Mouse (Mus musculus) midbrain, embryonic 10.5 days (tissue): ENCODE measurements around the gene Cep112. TPM values are rescaled to one million over a fixed set of nuclear protein-coding genes. Genes with fewer than 3 reads are reported as not detected.

Experiments
- DNase-seq: peaks from one replicate; pipeline ENCODE4 v3.0.0-alpha.2; 2017; ENCODE audit warnings: low spot score
- H3K27ac ChIP-seq: fragments of 300-500 bp; sonication (generic); replicated peaks from 2 replicates; pipeline ENCODE4 v1.5.1; 2016; ENCODE audit warnings: mild to moderate bottlenecking
- H3K27me3 ChIP-seq: fragments of 300-500 bp; sonication (generic); 2 replicates; pipeline ENCODE4 v1.6.1; 2016; ENCODE audit warnings: low read depth, mild to moderate bottlenecking; ENCODE audit not compliant: poor library complexity, severe bottlenecking
- H3K36me3 ChIP-seq: fragments of 300-500 bp; sonication (generic); 2 replicates; pipeline ENCODE4 v1.6.1; 2016; ENCODE audit warnings: mild to moderate bottlenecking, moderate library complexity
- H3K4me1 ChIP-seq: fragments of 300-500 bp; sonication (generic); 2 replicates; pipeline ENCODE4 v1.6.1; 2016
- H3K4me3 ChIP-seq: fragments of 300-500 bp; sonication (generic); 2 replicates; pipeline ENCODE4 v1.5.1; 2016; ENCODE audit warnings: mild to moderate bottlenecking, moderate library complexity
- H3K9me3 ChIP-seq: fragments of 300-500 bp; sonication (generic); replicated peaks from 2 replicates; pipeline ENCODE4 v1.6.1; 2016; ENCODE audit warnings: mild to moderate bottlenecking
- WGBS: fragments of 180-500 bp; shearing (Covaris S2); methylation state at CpG from one replicate; pipeline ENCODE4 v1.1.7; 2016; 5-methylcytosine and 5-hydroxymethylcytosine counted together
- polyA plus RNA-seq: library from polyadenylated mRNA; unstranded; fragments of >200 nt; fragmentation: Nextera tagmentation; extraction: Ambion mirVana; gene quantifications from 2 replicates; pipeline ENCODE4 v1.2.1, GENCODE M21; 2016

Cep112 gene
- polyA plus RNA-seq, 1 experiment from 2014 or later = 13.3 TPM

DNA sequence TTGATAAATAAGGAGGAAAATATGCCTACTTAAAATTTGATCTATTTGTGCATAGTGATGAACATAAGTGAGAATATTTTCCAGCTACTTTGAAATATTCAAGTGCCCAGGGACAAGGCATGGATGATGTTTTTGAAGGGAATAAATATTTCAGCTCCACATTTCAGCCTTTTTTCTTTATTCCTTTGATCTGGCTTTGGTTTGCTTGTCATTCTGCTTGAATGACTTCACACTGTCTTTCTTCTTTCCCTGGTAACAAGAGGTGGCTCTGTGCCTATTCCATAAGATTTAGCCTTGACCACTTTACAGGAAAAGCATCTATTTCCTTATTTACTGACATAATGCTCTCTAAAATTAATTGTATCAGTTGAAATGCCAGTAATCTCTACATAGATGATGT lies 134.5 kb downstream of the Cep112 start:
- no peak for DNase-seq
- no peaks in the 10 kb centered on the region for H3K9me3 ChIP-seq
- peaks cover 20% of the 10 kb centered on the region for H3K4me1 ChIP-seq
- H3K36me3 ChIP-seq = no peaks in the 10 kb centered on the region
- H3K4me3 ChIP-seq = no peak overlapping the region
- H3K27ac ChIP-seq = no peak overlapping the region
- H3K27me3 ChIP-seq = no peaks in the 10 kb centered on the region

DNA sequence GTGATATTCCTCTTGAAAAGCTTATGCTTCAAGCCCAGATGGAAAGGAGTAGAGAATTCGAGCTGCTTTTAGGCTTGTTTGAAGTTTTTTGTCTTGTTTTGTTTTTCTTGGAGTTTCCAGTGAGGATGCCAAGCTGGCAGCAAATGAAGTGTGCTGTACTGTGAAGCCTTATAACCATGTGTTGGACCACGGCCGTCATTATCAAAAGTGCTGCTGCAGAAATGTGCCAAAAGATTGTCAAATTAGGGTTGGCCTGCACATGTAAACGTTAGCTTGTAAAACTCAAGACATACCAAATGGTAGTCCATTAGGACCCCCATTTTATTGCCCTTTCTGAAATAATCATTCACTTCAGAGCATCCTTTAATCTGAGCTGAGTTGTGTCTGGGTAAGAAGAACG lies 137.1 kb downstream of the Cep112 start:
- H3K4me3 ChIP-seq = no peak overlapping the region
- no peak for DNase-seq
- no peak overlapping the region for H3K27ac ChIP-seq
- no peaks in the 10 kb centered on the region for H3K9me3 ChIP-seq
- WGBS = 86% methylated on average over 5 of the region's 5 CpGs
- H3K4me1 ChIP-seq = peaks cover 20% of the 10 kb centered on the region
- H3K27me3 ChIP-seq = no peaks in the 10 kb centered on the region
- no peaks in the 10 kb centered on the region for H3K36me3 ChIP-seq

DNA sequence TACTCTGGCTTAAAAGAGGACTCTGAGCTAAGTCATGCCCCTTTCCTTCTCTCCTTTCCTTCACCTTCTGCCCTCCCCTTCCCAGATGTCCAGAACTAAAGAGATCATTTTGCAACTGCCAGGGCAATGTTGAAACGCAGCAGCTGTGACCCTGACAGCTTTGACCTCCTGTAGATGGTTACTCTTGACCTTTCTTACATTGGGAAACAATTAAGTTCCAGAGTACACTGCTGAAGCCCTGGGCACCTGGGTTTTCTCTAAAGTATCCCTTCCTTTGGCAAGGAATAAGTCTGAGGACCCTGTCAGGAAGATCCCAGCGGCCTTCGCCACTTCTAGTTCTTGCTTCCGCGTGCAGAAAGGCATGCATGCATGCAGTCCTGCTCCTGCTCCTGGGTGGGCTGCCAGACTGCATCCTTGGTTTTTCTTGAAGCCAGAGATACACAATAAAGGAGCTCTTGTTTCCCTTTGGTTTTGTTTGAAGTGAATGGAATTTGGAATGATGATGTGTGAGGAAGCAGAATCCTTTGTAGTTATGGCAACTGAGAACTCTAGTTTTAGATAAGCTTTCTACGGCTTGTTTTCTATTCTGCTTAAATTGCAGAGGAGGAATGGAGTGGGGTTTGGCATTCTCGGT lies 161.7 kb downstream of the Cep112 start:
- Histone ChIP-seq H3K4me1 (peaks cover 28% of the 10 kb centered on the region), H3K27me3 (no peaks in the 10 kb centered on the region), H3K9me3 (no peaks in the 10 kb centered on the region), H3K27ac (peak overlapping the region; percentile 64), H3K36me3 (no peaks in the 10 kb centered on the region), H3K4me3 (no peak overlapping the region)
- peak; percentile 47 for DNase-seq
- 48% methylated on average over 7 of the region's 7 CpGs for WGBS

DNA sequence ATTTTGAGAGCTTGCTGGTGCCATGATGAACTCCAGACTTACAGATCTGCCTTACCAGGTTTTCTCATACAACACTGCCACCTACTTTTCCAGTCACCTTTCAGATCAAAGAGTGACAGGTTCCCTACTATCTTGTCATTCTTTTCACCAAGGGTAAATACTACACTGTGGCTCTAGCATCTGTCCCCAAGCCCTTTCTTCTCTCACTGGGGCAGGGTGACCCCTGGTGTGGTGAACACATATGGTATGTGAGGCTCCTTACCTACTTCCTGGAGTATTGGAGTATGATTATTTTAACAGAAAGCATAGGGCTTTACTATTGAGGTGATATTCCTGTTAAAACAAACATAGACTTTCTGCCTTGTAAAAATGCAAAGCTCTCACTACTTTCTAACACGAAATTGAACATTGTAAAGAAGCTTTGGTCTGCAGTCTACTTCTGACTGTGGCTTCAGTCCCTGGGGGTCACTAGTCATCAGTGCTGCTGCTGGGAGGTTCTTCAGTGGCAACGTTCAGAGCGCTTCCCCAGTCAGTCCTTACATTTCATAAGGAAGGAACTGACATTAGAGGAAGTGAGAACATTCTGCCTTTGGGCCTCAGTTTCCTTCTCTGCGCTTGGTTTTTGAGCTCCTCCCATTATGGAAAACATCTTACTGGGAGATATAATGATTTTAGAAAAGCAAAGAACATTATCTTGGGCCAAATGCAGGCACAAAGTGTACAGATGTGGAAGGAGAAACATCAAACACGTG lies 168.4 kb downstream of the Cep112 start:
- H3K4me1 ChIP-seq = peaks cover 10% of the 10 kb centered on the region
- H3K27ac ChIP-seq = no peak overlapping the region
- H3K27me3 ChIP-seq = no peaks in the 10 kb centered on the region
- WGBS = 76% methylated on average over 5 of the region's 5 CpGs
- H3K4me3 ChIP-seq = no peak overlapping the region
- H3K36me3 ChIP-seq = no peaks in the 10 kb centered on the region
- DNase-seq = no peak
- no peaks in the 10 kb centered on the region for H3K9me3 ChIP-seq

DNA sequence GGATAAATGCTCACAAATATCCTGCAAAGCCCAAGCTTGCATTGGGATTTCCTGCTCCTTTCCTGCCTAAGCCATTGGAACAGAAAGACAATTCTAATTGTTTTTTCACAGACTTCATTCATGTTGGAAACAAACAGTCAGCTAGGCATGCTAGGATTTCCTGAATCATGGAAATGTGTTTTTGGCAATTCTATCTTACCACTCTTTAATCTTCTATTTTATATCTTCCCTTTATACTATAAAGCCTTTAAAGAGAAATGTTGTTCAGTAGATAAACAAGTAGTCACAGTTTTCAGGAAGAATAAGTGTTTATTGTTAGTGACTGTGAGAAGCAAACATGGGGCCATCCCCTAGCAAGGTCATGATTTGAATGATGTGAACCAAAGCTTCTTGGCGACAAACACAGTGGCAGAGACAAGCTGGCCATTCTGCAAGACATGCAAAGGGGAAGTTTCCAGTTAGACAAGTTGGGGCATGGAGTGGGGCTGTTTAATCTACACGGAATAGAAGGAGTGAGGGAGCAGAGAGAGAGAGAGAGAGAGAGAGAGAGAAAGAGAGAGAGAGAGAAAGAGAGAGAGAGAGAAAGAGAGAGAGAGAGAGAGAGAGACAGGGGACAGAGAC lies 169.1 kb downstream of the Cep112 start:
- DNase-seq = no peak
- WGBS = 72% methylated on average over 2 of the region's 2 CpGs
- peaks cover 3% of the 10 kb centered on the region; the same call in 1 of the 2 replicates for H3K4me1 ChIP-seq
- no peaks in the 10 kb centered on the region for H3K27me3 ChIP-seq
- H3K27ac ChIP-seq = no peak overlapping the region
- H3K9me3 ChIP-seq = no peaks in the 10 kb centered on the region
- no peaks in the 10 kb centered on the region for H3K36me3 ChIP-seq
- H3K4me3 ChIP-seq = no peak overlapping the region

DNA sequence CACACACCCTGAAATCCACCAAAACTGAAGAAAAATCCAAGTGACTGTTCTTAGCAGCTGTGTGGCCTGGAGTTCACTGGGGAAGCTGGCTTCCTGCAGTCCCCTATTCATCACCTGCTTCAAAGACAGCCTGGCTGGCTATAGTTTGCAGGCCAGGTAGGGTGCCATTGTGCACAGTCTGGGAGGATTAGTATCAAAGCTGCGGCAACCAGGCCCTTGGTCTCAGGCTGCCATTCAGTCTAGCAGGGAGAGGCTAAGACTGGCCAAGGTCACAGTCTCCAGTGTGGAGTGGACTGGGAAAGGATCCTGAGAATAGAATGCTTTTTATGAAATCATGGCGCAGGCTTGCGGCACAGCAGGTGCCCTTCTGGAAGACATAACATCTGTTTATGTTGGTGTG lies 180.3 kb downstream of the Cep112 start:
- Histone ChIP-seq H3K36me3 (no peaks in the 10 kb centered on the region), H3K27ac (peak overlapping the region; percentile 63)

DNA sequence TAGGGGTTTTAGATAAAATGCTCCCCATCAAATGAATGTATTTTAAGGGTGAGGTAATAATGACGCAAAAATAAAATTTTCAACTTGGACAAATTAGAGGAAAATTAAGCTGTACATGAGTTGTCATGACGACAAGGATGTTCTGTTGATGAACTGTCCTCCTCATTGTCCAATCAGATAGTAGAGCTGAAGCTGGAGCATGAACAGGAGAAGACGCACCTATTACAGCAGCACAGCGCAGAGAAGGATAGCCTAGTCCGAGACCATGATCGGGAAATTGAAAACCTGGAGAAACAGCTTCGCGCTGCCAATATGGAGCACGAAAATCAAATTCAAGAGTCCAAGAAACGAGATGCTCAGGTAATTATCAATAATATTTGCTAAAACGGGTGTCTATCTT lies 181.0 kb downstream of the Cep112 start:
- H3K9me3 ChIP-seq = no peaks in the 10 kb centered on the region
- H3K4me3 ChIP-seq = peak overlapping the region; percentile 18; the same call in 1 of the 2 replicates
- peak overlapping the region; percentile 63 for H3K27ac ChIP-seq
- H3K36me3 ChIP-seq = no peaks in the 10 kb centered on the region
- DNase-seq = no peak
- WGBS = 82% methylated on average over 11 of the region's 11 CpGs
- peaks cover 16% of the 10 kb centered on the region for H3K4me1 ChIP-seq
- no peaks in the 10 kb centered on the region for H3K27me3 ChIP-seq

More for the DNA sequence above, 180.3 kb downstream of the Cep112 start:
- Histone ChIP-seq H3K9me3 (no peaks in the 10 kb centered on the region), H3K4me1 (peaks cover 16% of the 10 kb centered on the region), H3K27me3 (no peaks in the 10 kb centered on the region), H3K4me3 (no peak overlapping the region)
- DNase-seq = peak; percentile 65
- 39% methylated on average over 3 of the region's 3 CpGs for WGBS

DNA sequence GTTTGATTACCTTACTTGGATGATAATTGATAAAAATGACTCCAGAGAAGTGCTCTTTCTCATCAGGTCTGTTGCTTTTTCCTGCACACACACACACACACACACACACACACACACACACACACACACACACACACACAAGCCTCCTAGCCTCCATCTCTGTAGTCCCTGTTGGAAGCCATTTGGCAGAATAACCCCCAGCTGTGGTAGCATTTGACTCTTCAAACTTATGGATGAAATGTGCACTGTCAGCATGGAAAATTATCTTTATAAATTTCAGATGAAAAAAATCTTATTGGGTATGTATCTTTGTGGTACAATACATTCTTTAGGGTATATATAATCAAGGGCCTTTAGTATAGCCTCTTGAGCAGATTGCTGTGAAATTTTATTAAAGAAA lies 181.8 kb downstream of the Cep112 start:
- peaks cover 16% of the 10 kb centered on the region for H3K4me1 ChIP-seq
- H3K27ac ChIP-seq = peak overlapping the region; percentile 63; the same call in 1 of the 2 replicates
- H3K27me3 ChIP-seq = no peaks in the 10 kb centered on the region
- peak overlapping the region; percentile 18; the same call in 1 of the 2 replicates for H3K4me3 ChIP-seq
- DNase-seq = peak; percentile 27
- H3K9me3 ChIP-seq = no peaks in the 10 kb centered on the region
- H3K36me3 ChIP-seq = no peaks in the 10 kb centered on the region

DNA sequence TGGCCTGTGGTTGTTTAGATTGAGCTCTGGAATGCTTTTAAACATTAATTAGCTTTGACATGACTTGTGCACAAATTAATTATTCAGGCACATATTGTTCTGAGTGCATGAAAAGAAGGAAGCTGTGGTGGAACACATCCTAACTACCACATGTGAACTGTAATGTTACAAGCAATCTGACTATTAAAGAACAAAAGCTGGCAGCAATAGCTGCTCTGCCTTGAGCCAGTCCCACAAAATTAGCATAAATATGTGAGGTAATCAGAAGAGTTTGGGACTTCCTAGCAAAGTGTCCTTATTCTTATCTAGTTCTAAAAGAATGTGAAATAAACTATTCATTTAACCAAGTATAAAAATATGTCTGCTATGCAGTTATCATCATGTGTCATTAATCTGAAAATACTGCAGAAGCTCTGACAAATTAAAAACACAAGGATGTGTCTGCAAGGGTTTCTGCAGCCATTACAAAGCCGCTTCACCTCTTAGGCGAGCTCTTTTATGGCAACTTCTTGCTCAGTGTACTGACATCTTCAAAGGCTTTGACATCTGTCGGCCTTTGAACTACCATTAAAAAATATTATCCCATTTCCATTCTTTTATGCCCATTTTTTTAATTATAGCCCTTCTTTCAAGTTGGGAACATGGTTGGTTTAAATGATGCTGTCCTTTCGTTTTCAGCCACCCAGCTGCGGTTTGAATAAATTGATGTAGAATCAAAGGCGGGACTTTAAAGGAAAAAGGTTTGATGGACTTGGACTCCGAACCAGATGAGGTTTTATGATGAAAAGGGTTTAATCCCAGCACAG lies 195.8 kb downstream of the Cep112 start:
- Histone ChIP-seq H3K27ac (0 out of 2 replicates have a peak overlapping the region, but pooled peaks have one; percentile 13), H3K4me1 (peaks cover 14% of the 10 kb centered on the region), H3K9me3 (peaks cover 2% of the 10 kb centered on the region; the same call in 1 of the 2 replicates), H3K4me3 (no peak overlapping the region), H3K27me3 (no peaks in the 10 kb centered on the region), H3K36me3 (peaks cover 4% of the 10 kb centered on the region; the same call in 1 of the 2 replicates)
- 88% methylated on average over 7 of the region's 7 CpGs for WGBS
- DNase-seq = no peak

DNA sequence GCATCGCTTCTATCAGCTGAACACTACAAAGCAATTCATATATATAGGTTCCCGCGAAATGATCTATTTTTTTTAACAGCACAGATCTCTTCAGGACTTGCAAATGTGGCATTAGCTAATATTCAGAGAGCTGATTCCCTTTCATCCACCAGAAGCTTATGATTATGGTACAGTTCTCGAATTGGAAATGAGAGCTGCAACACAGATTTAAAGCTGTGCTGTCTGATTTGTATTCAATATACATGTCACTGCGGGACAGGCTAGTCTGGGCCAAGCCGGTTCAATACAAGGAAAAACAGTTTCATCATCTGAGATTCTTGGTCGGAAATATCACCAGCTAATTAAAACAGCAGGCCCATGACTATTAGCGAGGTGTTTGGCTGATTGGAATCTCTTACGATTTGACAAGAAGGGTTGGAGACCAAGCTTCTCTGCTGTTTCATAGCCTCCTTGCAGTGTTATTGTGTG lies 196.5 kb downstream of the Cep112 start:
- Histone ChIP-seq H3K9me3 (peaks cover 5% of the 10 kb centered on the region; the same call in 1 of the 2 replicates), H3K4me3 (no peak overlapping the region), H3K4me1 (peaks cover 14% of the 10 kb centered on the region), H3K27me3 (no peaks in the 10 kb centered on the region), H3K27ac (0 out of 2 replicates have a peak overlapping the region, but pooled peaks have one; percentile 13), H3K36me3 (peaks cover 5% of the 10 kb centered on the region; the same call in 1 of the 2 replicates)
- DNase-seq = no peak
- 93% methylated on average over 9 of the region's 9 CpGs for WGBS

DNA sequence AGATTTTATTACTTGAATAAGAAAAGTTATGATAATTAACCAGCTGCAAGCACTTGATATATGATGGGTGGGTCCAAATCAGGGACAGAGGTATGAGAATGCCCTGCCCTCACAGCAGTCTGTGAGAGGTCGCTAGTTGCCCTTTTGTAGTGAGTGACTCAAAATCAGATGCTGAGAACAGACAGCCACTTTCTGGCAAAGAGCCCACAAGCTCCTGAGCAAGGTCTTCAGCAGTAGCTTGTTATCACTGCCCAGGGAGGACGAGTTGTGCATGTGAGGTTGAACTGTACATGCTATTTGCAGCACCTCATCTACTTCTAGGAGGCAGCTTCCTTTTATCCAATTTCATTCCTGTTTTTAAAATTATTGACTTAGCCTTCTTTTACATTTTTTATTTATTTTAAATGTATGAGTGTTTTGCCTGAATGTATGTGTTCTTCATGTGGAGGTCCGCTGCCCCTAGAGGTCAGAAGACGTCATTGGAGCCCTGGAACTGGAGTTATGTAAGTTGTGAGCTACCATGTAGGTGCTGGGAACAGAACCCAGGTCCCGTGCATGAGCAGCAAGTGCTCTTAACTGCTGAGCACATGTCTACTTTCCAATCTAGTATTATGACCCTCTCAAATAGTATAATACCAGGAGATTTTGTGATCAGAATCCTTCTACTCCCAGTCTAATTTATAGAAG lies 200.7 kb downstream of the Cep112 start:
- no peak overlapping the region for H3K27ac ChIP-seq
- H3K9me3 ChIP-seq = peaks cover 5% of the 10 kb centered on the region; the same call in 1 of the 2 replicates
- no peak for DNase-seq
- WGBS = 85% methylated on average over 5 of the region's 5 CpGs
- H3K4me1 ChIP-seq = peaks cover 9% of the 10 kb centered on the region
- H3K27me3 ChIP-seq = no peaks in the 10 kb centered on the region
- H3K36me3 ChIP-seq = peaks cover 5% of the 10 kb centered on the region; the same call in 1 of the 2 replicates
- H3K4me3 ChIP-seq = no peak overlapping the region

DNA sequence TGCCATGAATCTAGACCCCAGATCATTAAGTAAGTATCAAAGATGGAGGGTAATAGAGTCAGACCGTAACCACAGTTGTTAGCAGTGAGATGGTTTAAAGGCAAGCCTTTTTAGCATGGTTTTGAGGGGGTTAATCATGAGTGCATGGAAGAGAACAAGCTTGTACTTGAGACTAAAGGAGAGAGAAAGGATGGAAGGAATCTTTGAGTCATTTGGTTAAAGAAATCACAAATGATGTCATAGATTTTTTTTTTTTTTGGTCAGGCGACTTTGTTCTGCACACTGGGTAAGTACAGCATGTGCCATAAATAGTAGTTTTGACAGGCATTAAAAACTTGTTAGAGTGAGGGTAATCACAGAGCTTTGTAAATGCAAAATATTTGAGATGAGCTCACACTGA lies 212.8 kb downstream of the Cep112 start:
- no peak for DNase-seq
- Histone ChIP-seq H3K27ac (no peak overlapping the region), H3K36me3 (no peaks in the 10 kb centered on the region), H3K4me1 (no peaks in the 10 kb centered on the region), H3K4me3 (no peak overlapping the region), H3K27me3 (no peaks in the 10 kb centered on the region), H3K9me3 (no peaks in the 10 kb centered on the region)
- WGBS = 87% methylated on average over 2 of the region's 2 CpGs
